In the genomic region with DNA sequence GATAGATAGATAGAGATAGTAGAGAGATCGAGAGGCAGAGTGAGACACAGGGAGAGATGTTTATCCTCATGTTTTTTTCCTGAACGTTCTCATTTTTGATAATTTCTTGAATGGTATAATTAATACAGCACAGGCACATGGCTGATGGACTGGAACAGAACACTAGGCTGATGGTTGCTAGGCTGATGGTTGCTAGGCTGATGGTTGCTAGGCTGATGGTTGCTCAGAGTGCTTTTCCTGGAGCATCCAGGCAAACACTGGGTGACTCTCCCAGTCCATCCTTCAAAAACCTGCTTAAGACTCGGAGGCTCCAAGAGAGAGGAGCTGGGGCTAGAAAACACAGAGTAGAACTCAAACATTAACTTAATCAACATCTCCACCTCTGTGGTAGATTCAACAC, we compare ENCODE assay signal across 16 mouse cellular contexts.
DNase-seq lines count a peak whose midpoint lies in the region.
"Had no signal": no experiment of that assay in that cellular context is flagged by ENCODE, and none has a peak within 500 bp of the region (broad histone marks: within the 10 kb centered on the region; RNA-seq: fewer than 3 reads in every experiment).

No protein-coding gene starts in this region.

- DNase-seq in frontal cortex, postnatal 36 days (ENCODE audit: low spot score in 2 of 2) = peak; percentile 15 to 20
- no peak for DNase-seq in frontal cortex, postnatal 14 days (ENCODE audit: low spot score in 2 of 2)
- peak; percentile 43 for DNase-seq in right cerebral cortex, adult 18-20 months
- DNase-seq in right cerebral cortex, postnatal 14 days = no peak
- peak; percentile 73 for DNase-seq in layer of hippocampus, adult 9-11 months
- DNase-seq in telencephalon, adult 2 months (ENCODE audit: low read depth, low spot score) = peak; percentile 22
- DNase-seq in urinary bladder, adult 18-20 months (ENCODE audit: low spot score in 2 of 2) = no peak
- DNase-seq: adrenal gland, postnatal 14 days; B cell, adult 2 months; cerebellum, adult 2 months; heart, adult 11 months; heart, postnatal 36 days; kidney, adult 2 months; kidney, postnatal 14 days; lung, embryonic 14.5 days; thymus, adult 18-20 months had no signal

Comparison
In these comparisons a context has a peak if more than half of its experiments do, and no peak if none do; other contexts are left out.
1. DNase-seq: peak in frontal cortex, postnatal 36 days (2 of 2), right cerebral cortex, adult 18-20 months (single experiment), layer of hippocampus, adult 9-11 months (single experiment) and telencephalon, adult 2 months (single experiment); none in frontal cortex, postnatal 14 days (0 of 2), right cerebral cortex, postnatal 14 days (single experiment) and urinary bladder, adult 18-20 months (0 of 2).